Mouse (Mus musculus): ENCODE data around the gene Cfap73.

- no peak for TF ChIP-seq CTCF (IDR thresholded peaks at IDR 0.05; ENCODE audit: extremely low read depth, insufficient read depth, insufficient read length, insufficient replicate concordance)
- TF ChIP-seq POLR2A (IDR thresholded peaks at IDR 0.05; ENCODE audit: low read depth, low read length), result no peak
Measured at GRCm38 (mm10) chr5:120682982-120683771, 49.1 kb upstream of the Cfap73 start.
